Mouse (Mus musculus): Measurements from ENCODE around the gene Chdh.

Chdh gene

DNA sequence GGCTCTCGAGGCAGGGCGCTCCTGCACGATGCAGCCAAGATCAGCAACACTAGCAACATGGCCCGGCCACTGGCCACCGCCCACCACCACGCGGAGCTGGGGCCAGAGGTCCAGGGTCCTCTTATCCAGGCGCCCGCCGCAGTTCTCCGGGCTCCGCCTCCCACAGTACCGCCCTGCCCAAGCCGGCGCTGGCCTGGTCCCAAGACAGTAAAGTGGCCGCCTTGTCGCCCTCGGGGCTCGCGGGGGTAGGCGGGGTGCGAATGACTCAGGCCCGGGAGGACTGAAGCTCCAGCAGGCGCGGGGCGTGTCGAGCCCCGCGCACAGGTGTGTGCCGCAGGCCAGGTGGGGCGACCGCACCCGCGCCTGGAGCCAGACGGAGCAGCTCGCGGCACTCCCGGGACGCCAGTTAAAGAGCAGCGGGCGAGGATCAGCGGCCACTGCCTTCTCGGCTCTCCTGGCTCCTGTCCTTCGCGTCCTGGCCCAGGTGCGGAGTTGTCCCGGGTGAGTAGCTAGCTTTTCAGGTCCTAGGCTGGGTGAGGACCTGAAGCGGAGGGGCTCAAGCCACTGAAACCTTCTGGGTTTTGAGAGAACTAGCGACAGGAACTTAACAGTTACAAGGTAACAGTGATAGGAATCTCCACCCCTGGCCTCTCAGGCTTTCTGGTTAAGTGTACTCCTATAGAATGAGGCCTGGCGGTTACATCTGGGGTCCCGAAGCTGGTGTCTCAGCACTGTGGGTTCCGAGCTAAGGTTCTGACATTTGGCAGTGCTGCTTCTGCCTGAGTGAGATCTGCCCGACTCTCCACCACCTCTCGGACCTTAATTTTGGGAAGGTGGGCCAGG is at the start of gene Chdh, which contains the start of gene Il17rb:
Gene Chdh (plus strand): TSS at position 291 of the 843 bp plus-strand sequence.
Gene Il17rb (minus strand): TSS at position 164 of the 843 bp plus-strand sequence.
- DNase-seq = no peak

GRCm38 (mm10) chr14:29967611-29968010 is 41.2 kb upstream of the Chdh start:
- no peak for DNase-seq

DNA sequence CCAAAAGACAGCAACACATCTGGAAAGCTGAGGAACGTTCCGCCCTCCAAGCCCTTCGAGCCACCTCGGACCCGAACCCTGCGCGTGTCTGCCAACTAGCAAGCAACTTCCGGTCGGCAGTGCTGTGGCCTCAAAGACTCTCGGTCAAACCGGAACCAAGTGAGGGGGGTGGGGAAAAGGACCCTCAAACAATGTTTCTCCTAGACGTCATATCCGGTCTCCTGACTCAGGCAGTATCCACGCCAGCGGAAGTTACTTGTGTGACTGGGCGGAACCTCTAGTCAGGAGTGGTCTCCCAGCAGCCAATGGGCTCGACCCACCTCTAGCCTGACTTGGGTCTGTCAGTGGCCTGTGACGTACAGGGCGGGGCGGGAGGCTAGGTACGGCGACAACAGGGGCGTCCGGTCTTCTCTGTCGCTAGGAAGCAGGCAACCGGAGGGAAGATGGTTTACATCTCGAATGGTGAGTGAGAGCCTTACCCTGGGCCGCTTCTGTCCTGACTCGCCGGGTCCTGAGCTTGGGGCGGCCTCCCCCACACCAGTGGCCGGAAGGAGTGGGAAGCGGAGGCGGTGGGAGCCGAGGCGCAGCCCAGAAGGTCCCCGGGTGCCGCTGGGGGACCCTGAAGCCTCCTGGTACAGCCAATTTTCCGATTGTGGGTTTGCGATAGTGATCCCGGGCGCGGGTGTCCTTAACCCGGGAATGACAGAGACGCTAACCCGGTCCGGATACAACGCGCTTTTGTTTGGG is 40.6 kb upstream of the Chdh start, which contains the start of gene Selenok:
Gene Selenok (plus strand): TSS at position 234 of the 747 bp plus-strand sequence.
- peak; percentile 100 for DNase-seq

DNA sequence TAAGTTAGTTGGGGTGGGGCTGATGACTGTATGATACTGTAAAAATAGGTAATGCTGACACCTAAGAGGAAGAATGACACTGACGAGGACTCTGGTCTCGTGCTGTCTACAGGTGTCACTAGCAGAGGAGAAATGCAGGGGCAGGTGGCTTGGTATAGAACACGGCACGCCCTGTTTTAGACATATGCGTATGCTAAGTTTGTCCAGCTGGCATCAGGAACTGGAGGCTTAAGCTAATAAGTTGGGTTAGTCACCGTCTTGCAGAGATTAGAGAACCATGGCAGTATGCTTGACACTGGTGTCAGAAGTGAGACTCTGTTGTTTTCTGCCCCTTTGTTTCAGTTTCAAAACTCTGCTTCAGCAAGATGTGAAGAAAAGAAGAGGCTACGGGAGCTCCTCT is 37.4 kb upstream of the Chdh start:
- DNase-seq = no peak

GRCm38 (mm10) chr14:29971993-29972392 is 36.8 kb upstream of the Chdh start:
- no peak for DNase-seq

- DNase-seq = no peak
These were observed 31.9 kb upstream of the Chdh start for GRCm38 (mm10) chr14:29976927-29977326.

GRCm38 (mm10) chr14:29978254-29979204 is 30.3 kb upstream of the Chdh start, which contains the start of gene Actr8:
TSS of gene Actr8 (plus strand) at chr14:29978337.
- DNase-seq = peak; percentile 92

GRCm38 (mm10) chr14:29980447-29981205 is 28.2 kb upstream of the Chdh start:
- peak; percentile 39 for DNase-seq

- no peak for DNase-seq
These were observed 22.7 kb upstream of the Chdh start for GRCm38 (mm10) chr14:29986096-29986495.

- DNase-seq = no peak
These were observed 21.5 kb upstream of the Chdh start for GRCm38 (mm10) chr14:29987276-29987675.

DNA sequence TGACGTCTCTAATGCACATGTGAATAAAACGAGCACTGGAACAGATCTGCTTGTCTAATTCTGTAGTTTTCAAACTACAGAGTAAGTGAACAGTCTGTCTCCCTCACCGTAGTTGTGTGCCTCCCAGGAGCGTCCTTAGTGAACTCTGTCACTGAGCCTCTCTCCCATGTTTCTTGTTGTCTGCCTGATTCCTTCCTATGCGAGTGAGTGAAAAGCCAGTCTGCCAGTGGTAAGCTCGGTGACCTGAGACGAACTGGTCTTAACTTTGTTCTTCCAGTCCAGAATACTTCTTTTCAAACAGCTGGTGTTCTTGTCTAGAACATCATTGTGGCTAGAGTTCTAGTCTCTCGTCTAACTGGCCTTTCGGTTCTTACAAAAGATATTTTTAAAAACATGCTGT is 21.1 kb upstream of the Chdh start:
- no peak for DNase-seq

GRCm38 (mm10) chr14:29988337-29988736 is 20.5 kb upstream of the Chdh start:
- no peak for DNase-seq

DNA sequence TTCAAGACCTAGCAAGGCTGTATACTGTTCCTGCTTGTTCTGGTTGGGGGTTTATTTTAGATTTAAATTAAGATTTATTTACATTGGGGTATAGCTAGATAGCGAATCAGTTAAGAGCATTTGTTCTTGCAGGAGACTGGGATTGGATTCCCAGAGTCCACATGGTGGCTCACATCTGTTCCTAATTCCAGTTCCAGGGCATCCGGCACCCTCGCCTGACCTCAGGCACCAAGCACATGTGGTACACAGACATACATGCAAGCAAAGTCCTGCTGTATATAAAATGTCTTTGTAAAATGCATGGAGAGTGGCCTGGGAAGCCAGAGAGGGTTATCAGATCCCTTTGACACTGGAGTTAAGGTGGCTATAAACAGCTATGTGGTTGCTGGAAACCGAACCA is 13.8 kb upstream of the Chdh start:
- no peak for DNase-seq

- DNase-seq = no peak
These were observed 12.6 kb upstream of the Chdh start for GRCm38 (mm10) chr14:29996000-29996751.

- no peak for DNase-seq
These were observed 11.5 kb upstream of the Chdh start for GRCm38 (mm10) chr14:29997345-29997744.

DNA sequence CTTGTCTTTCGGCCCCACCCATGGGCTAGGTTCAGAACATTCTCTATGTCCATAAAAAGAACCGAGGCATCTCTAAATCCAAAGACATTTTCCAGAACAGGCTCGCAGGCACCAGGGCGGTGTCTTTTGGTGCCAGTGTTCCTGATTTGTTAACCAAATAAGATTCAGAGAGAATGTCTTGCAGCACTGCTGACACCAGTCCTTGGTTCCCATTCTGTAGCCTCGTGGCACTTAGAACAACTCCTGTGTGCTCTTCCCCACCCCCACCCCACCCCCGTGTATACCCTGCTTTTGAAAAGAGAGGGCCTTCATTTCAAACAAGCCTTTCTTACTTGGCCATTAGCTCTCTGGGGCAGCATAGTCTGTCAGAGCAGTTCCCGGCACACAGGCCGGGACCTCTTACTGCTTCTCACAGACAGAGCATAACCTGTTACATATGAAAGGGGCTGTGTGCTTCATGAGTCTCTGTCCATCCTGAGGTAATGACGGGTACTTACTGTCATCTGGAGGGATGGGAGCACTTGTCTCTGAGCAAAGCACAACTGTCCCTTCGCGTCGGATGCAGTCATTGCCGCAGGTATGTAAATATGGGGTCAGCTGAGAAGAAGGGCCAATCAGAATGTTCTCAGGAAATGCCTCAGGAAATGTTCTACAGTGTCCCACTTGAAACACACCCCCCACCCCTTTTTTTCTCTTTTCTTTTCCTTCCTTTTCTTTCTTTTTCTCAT is 9.9 kb upstream of the Chdh start:
- no peak for DNase-seq

GRCm38 (mm10) chr14:29999475-29999811 is 9.4 kb upstream of the Chdh start:
- no peak for DNase-seq

GRCm38 (mm10) chr14:30009864-30010560 is 1.2 kb downstream of the Chdh start:
- no peak for DNase-seq

DNA sequence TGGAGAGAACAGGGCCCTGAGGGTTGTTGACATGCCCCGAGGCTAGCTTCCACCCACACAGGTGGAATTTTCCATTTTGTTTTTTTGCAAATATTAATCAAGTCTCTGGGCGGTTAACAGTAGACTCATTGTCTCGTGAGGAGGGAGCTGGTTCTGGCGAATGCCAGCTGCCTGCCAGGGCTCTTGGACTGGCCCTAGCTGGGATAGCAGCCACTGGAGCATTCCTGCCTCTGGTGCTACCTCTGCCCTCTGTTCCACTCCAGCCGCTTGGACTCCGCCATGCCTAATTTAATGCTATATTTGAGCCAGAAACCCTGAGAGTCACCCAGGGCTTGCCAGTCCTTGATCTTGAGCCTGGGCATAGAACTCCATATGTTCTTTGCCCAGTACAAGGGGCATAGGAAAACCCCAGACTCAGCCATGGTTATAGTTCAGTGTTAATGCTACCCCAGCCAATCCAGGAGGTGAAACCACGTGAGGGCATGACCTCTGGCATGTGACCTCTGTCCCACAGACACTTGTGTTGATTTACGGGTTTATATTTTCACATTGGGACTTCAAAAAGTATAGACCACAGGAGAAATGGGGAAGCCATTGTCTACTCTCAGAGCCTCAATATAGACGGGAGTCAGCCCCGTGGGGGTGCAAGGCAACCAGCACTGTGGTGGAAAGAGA is 3.2 kb downstream of the Chdh start:
- no peak for DNase-seq
